Mouse (Mus musculus) heart, embryonic 16.5 days (tissue): ENCODE data around the gene Gm34302. TPM values are rescaled to one million over a fixed set of nuclear protein-coding genes. Genes with fewer than 3 reads are reported as not detected.
"Not testable (repeated sequence)": the region's sequence is repeated elsewhere in the genome, so short reads cannot be mapped to it uniquely, and the experiment has no call there.

Experiments
- ATAC-seq: fragments of 200-750 bp; cut with Nextera tagmentation; replicated peaks from 2 replicates; pipeline ENCODE4 v1.8.0; 2017; ENCODE audit warnings: moderate number of reproducible peaks; ENCODE audit not compliant: insufficient read depth, low FRiP score; ENCODE audit errors: extremely low read depth
- H3K27ac ChIP-seq: fragments of 300-500 bp; sonication (generic); 2 replicates; pipeline ENCODE4 v1.5.1; 2014; ENCODE audit warnings: mild to moderate bottlenecking, low read length, control low read depth, moderate library complexity
- H3K27me3 ChIP-seq: fragments of 300-500 bp; sonication (generic); 2 replicates; pipeline ENCODE4 v1.6.1; 2014; ENCODE audit warnings: low read length, mixed read lengths; ENCODE audit not compliant: control insufficient read depth, insufficient read depth
- H3K36me3 ChIP-seq: fragments of 300-500 bp; sonication (generic); 2 replicates; pipeline ENCODE4 v1.6.1; 2014; ENCODE audit not compliant: control insufficient read depth, insufficient read depth
- H3K4me1 ChIP-seq: fragments of 300-500 bp; sonication (generic); 2 replicates; pipeline ENCODE4 v1.6.1; 2014; ENCODE audit warnings: low read length, mixed read lengths; ENCODE audit not compliant: control insufficient read depth, insufficient read depth
- H3K4me2 ChIP-seq: fragments of 300-500 bp; sonication (generic); 2 replicates; pipeline ENCODE4 v1.6.1; 2014; ENCODE audit warnings: low read depth, mild to moderate bottlenecking, control low read depth, low read length
- H3K4me3 ChIP-seq: fragments of 300-500 bp; sonication (generic); 2 replicates; pipeline ENCODE4 v1.5.1; 2014; ENCODE audit warnings: mild to moderate bottlenecking, control low read depth, low read length
- H3K9ac ChIP-seq: fragments of 300-500 bp; sonication (generic); 2 replicates; pipeline ENCODE4 v1.6.1; 2014; ENCODE audit warnings: low read length, control low read depth
- H3K9me3 ChIP-seq: fragments of 300-500 bp; sonication (generic); replicated peaks from 2 replicates; pipeline ENCODE4 v1.6.1; 2016; ENCODE audit warnings: low read length; ENCODE audit not compliant: control insufficient read depth
- WGBS: fragments of 180-500 bp; shearing (Covaris S2); extraction: QIAGEN DNeasy Blood & Tissue Kit; methylation state at CpG from one replicate; pipeline ENCODE4 v1.1.7; 2014; 5-methylcytosine and 5-hydroxymethylcytosine counted together
- polyA plus RNA-seq: library from polyadenylated mRNA; unstranded; fragments of >200 nt; fragmentation: Nextera tagmentation; extraction: Ambion mirVana; gene quantifications from 2 replicates; pipeline ENCODE4 v1.2.1, GENCODE M21; 2015

Gene Gm34302
- polyA plus RNA-seq, result not detected in 2 replicates

GRCm38 (mm10) chr3:63483726-63484125 is at the start of gene Gm34302:
Gm34302 (minus strand) TSS chr3:63483879.
- 0 out of 2 replicates have a peak, but pooled peaks cover 2% of the 10 kb centered on the region for H3K4me1 ChIP-seq
- H3K9me3 ChIP-seq, result no peaks in the 10 kb centered on the region
- H3K4me3 ChIP-seq, result no peak within 1 kb of the TSS
- WGBS, result 24% methylated on average over 1 of the region's 1 CpGs
- no peaks in the 10 kb centered on the region for H3K27me3 ChIP-seq
- no peak within 1 kb of the TSS for H3K9ac ChIP-seq
- ATAC-seq, result no peak
- no peak within 1 kb of the TSS for H3K4me2 ChIP-seq
- no peaks in the 10 kb centered on the region for H3K36me3 ChIP-seq
- H3K27ac ChIP-seq, result no peak within 1 kb of the TSS

- H3K9me3 ChIP-seq, result no peaks in the 10 kb centered on the region
- no peak overlapping the region for H3K27ac ChIP-seq
- no peaks in the 10 kb centered on the region for H3K36me3 ChIP-seq
- WGBS, result 38% methylated on average over 1 of the region's 1 CpGs
- H3K9ac ChIP-seq, result no peak overlapping the region
- no peak for ATAC-seq
- H3K4me1 ChIP-seq, result no peaks in the 10 kb centered on the region; the same call in 1 of the 2 replicates
- no peak overlapping the region for H3K4me3 ChIP-seq
- H3K4me2 ChIP-seq, result no peak overlapping the region
- no peaks in the 10 kb centered on the region for H3K27me3 ChIP-seq
Observed at GRCm38 (mm10) chr3:63531847-63532246, 48.2 kb upstream of the Gm34302 start.

GRCm38 (mm10) chr3:63517681-63518080 is 34.0 kb upstream of the Gm34302 start:
- H3K9me3 ChIP-seq, result no peaks in the 10 kb centered on the region
- no peak overlapping the region for H3K27ac ChIP-seq
- H3K4me2 ChIP-seq, result no peak overlapping the region
- H3K4me1 ChIP-seq, result no peaks in the 10 kb centered on the region
- H3K4me3 ChIP-seq, result no peak overlapping the region
- H3K36me3 ChIP-seq, result no peaks in the 10 kb centered on the region
- H3K9ac ChIP-seq, result no peak overlapping the region
- WGBS, result 88% methylated on average over 1 of the region's 1 CpGs
- no peaks in the 10 kb centered on the region for H3K27me3 ChIP-seq
- no peak for ATAC-seq

- not testable (repeated sequence) for H3K4me2 ChIP-seq, H3K36me3 ChIP-seq, H3K27ac ChIP-seq, H3K9me3 ChIP-seq, H3K4me1 ChIP-seq, H3K27me3 ChIP-seq, ATAC-seq, H3K4me3 ChIP-seq, H3K9ac ChIP-seq
- WGBS, result 85% methylated on average over 3 of the region's 3 CpGs
Observed at GRCm38 (mm10) chr3:63516279-63516678, 32.6 kb upstream of the Gm34302 start.

- no peak overlapping the region for H3K4me2 ChIP-seq
- no peak overlapping the region for H3K4me3 ChIP-seq
- ATAC-seq, result no peak
- H3K4me1 ChIP-seq, result no peaks in the 10 kb centered on the region
- 75% methylated on average over 6 of the region's 6 CpGs for WGBS
- no peaks in the 10 kb centered on the region for H3K9me3 ChIP-seq
- H3K36me3 ChIP-seq, result no peaks in the 10 kb centered on the region
- no peak overlapping the region for H3K27ac ChIP-seq
- H3K27me3 ChIP-seq, result no peaks in the 10 kb centered on the region
- H3K9ac ChIP-seq, result no peak overlapping the region
Observed at GRCm38 (mm10) chr3:63511316-63511715, 27.6 kb upstream of the Gm34302 start.

GRCm38 (mm10) chr3:63509484-63509883 is 25.8 kb upstream of the Gm34302 start:
- 78% methylated on average over 2 of the region's 2 CpGs for WGBS
- ATAC-seq, result no peak
- no peak overlapping the region for H3K4me2 ChIP-seq
- no peaks in the 10 kb centered on the region for H3K27me3 ChIP-seq
- H3K27ac ChIP-seq, result no peak overlapping the region
- no peaks in the 10 kb centered on the region for H3K9me3 ChIP-seq
- no peak overlapping the region for H3K4me3 ChIP-seq
- no peaks in the 10 kb centered on the region for H3K36me3 ChIP-seq
- no peaks in the 10 kb centered on the region for H3K4me1 ChIP-seq
- H3K9ac ChIP-seq, result no peak overlapping the region

GRCm38 (mm10) chr3:63508924-63509323 is 25.2 kb upstream of the Gm34302 start:
- H3K4me3 ChIP-seq, result no peak overlapping the region
- H3K36me3 ChIP-seq, result no peaks in the 10 kb centered on the region
- H3K9me3 ChIP-seq, result no peaks in the 10 kb centered on the region
- no peak overlapping the region for H3K9ac ChIP-seq
- no peak for ATAC-seq
- H3K27ac ChIP-seq, result no peak overlapping the region
- H3K4me2 ChIP-seq, result no peak overlapping the region
- no peaks in the 10 kb centered on the region for H3K4me1 ChIP-seq
- 80% methylated on average over 5 of the region's 5 CpGs for WGBS
- H3K27me3 ChIP-seq, result no peaks in the 10 kb centered on the region

- no peak overlapping the region for H3K4me2 ChIP-seq
- H3K9me3 ChIP-seq, result no peaks in the 10 kb centered on the region
- H3K4me3 ChIP-seq, result no peak overlapping the region
- no peaks in the 10 kb centered on the region for H3K36me3 ChIP-seq
- 76% methylated on average over 5 of the region's 5 CpGs for WGBS
- no peak for ATAC-seq
- no peak overlapping the region for H3K27ac ChIP-seq
- no peaks in the 10 kb centered on the region for H3K4me1 ChIP-seq
- H3K27me3 ChIP-seq, result no peaks in the 10 kb centered on the region
- no peak overlapping the region for H3K9ac ChIP-seq
Observed at GRCm38 (mm10) chr3:63504433-63504832, 20.8 kb upstream of the Gm34302 start.

- H3K36me3 ChIP-seq, result no peaks in the 10 kb centered on the region
- no peaks in the 10 kb centered on the region for H3K27me3 ChIP-seq
- no peak for ATAC-seq
- no peak overlapping the region for H3K4me3 ChIP-seq
- no peaks in the 10 kb centered on the region for H3K4me1 ChIP-seq
- H3K4me2 ChIP-seq, result no peak overlapping the region
- no peak overlapping the region for H3K27ac ChIP-seq
- no peaks in the 10 kb centered on the region for H3K9me3 ChIP-seq
- no peak overlapping the region for H3K9ac ChIP-seq
- 61% methylated on average over 5 of the region's 5 CpGs for WGBS
Observed at GRCm38 (mm10) chr3:63494625-63495382, 11.1 kb upstream of the Gm34302 start.
